Mouse (Mus musculus) forebrain, embryonic 14.5 days (tissue): Measurements from ENCODE around the gene Lrpap1. TPM values are rescaled to one million over a fixed set of nuclear protein-coding genes. Genes with fewer than 3 reads are reported as not detected.

Experiments
- ATAC-seq: fragments of 200-750 bp; cut with Nextera tagmentation; 2 replicates; pipeline ENCODE4 v1.8.0; 2017; ENCODE audit warnings: mild to moderate bottlenecking, moderate library complexity
- DNase-seq: peaks from one replicate; pipeline ENCODE4 v3.0.0-alpha.2; 2015; ENCODE audit warnings: low spot score
- H3K27ac ChIP-seq: fragments of 300-500 bp; sonication (generic); 2 replicates; pipeline ENCODE4 v1.5.1; 2014; ENCODE audit warnings: low read depth, mild to moderate bottlenecking, control low read depth, low read length, moderate library complexity
- H3K27me3 ChIP-seq: fragments of 300-500 bp; sonication (generic); replicated peaks from 2 replicates; pipeline ENCODE4 v1.6.1; 2014; ENCODE audit warnings: low read length, control low read depth, mixed read lengths; ENCODE audit not compliant: control insufficient read depth, insufficient read depth
- H3K36me3 ChIP-seq: fragments of 300-500 bp; sonication (generic); 2 replicates; pipeline ENCODE4 v1.6.1; 2014; ENCODE audit warnings: low read length, control low read depth; ENCODE audit not compliant: control insufficient read depth, insufficient read depth
- H3K4me1 ChIP-seq: fragments of 300-500 bp; sonication (generic); 2 replicates; pipeline ENCODE4 v1.6.1; 2014; ENCODE audit warnings: antibody characterized with exemption, low read length, control low read depth; ENCODE audit not compliant: control insufficient read depth, insufficient read depth
- H3K4me2 ChIP-seq: fragments of 300-500 bp; sonication (generic); 2 replicates; pipeline ENCODE4 v1.6.1; 2014; ENCODE audit warnings: mild to moderate bottlenecking, control low read depth, low read length
- H3K4me3 ChIP-seq: fragments of 300-500 bp; sonication (generic); 2 replicates; pipeline ENCODE4 v1.5.1; 2014; ENCODE audit warnings: low read depth, low read length, control low read depth
- H3K9ac ChIP-seq: fragments of 300-500 bp; sonication (generic); 2 replicates; pipeline ENCODE4 v1.6.1; 2014; ENCODE audit warnings: mild to moderate bottlenecking, low read length, control low read depth, moderate library complexity
- H3K9me3 ChIP-seq: fragments of 300-500 bp; sonication (generic); replicated peaks from 2 replicates; pipeline ENCODE4 v1.6.1; 2016; ENCODE audit warnings: low read length, control low read depth, mixed read lengths; ENCODE audit not compliant: control insufficient read depth
- WGBS: fragments of 180-500 bp; shearing (Covaris S2); extraction: QIAGEN DNeasy Blood & Tissue Kit; methylation state at CpG from one replicate; pipeline ENCODE4 v1.1.7; 2014; 5-methylcytosine and 5-hydroxymethylcytosine counted together
- polyA plus RNA-seq: library from polyadenylated mRNA; unstranded; fragments of >200 nt; fragmentation: Nextera tagmentation; extraction: Ambion mirVana; gene quantifications from 2 replicates; pipeline ENCODE4 v1.2.1, GENCODE M21; 2014

Lrpap1 gene
- polyA plus RNA-seq, 1 experiment from 2014 or later, result 162 TPM

GRCm38 (mm10) chr5:35056604-35057432 lies 48.7 kb downstream of the Lrpap1 start, which contains the start of gene Dok7:
Dok7 (plus strand) TSS chr5:35056766.
- Histone ChIP-seq H3K4me3 (peak within 1 kb of the TSS; percentile 52), H3K36me3 (no peaks in the 10 kb centered on the region), H3K4me1 (peaks cover 7% of the 10 kb centered on the region; the same call in 1 of the 2 replicates), H3K27me3 (0 out of 2 replicates have a peak, but pooled peaks cover 5% of the 10 kb centered on the region), H3K4me2 (peak within 1 kb of the TSS; percentile 92), H3K9ac (peak within 1 kb of the TSS; percentile 78), H3K9me3 (no peaks in the 10 kb centered on the region), H3K27ac (no peak within 1 kb of the TSS)
- ATAC-seq (peak; percentile 66), DNase-seq (peak; percentile 56)
- WGBS, result under 1% methylated on average over 60 of the region's 74 CpGs

GRCm38 (mm10) chr5:35055076-35055475 lies 50.5 kb downstream of the Lrpap1 start:
- Histone ChIP-seq H3K9me3 (no peaks in the 10 kb centered on the region), H3K27me3 (0 out of 2 replicates have a peak, but pooled peaks cover 5% of the 10 kb centered on the region), H3K4me1 (peaks cover 7% of the 10 kb centered on the region; the same call in 1 of the 2 replicates), H3K4me2 (no peak overlapping the region), H3K36me3 (no peaks in the 10 kb centered on the region), H3K9ac (no peak overlapping the region), H3K4me3 (no peak overlapping the region), H3K27ac (no peak overlapping the region)
- peak; percentile 29 for DNase-seq
- 66% methylated on average over 12 of the region's 12 CpGs for WGBS
- ATAC-seq, result no peak

GRCm38 (mm10) chr5:35054628-35055027 lies 50.9 kb downstream of the Lrpap1 start:
- H3K27ac ChIP-seq, result no peak overlapping the region
- H3K36me3 ChIP-seq, result no peaks in the 10 kb centered on the region
- H3K4me2 ChIP-seq, result no peak overlapping the region
- no peak overlapping the region for H3K9ac ChIP-seq
- H3K9me3 ChIP-seq, result no peaks in the 10 kb centered on the region
- WGBS, result 91% methylated on average over 3 of the region's 3 CpGs
- no peak for ATAC-seq
- H3K4me3 ChIP-seq, result no peak overlapping the region
- no peak for DNase-seq
- peaks cover 7% of the 10 kb centered on the region; the same call in 1 of the 2 replicates for H3K4me1 ChIP-seq
- H3K27me3 ChIP-seq, result 0 out of 2 replicates have a peak, but pooled peaks cover 5% of the 10 kb centered on the region

- Histone ChIP-seq H3K4me2 (no peak overlapping the region), H3K27ac (no peak overlapping the region), H3K9ac (no peak overlapping the region), H3K9me3 (no peaks in the 10 kb centered on the region), H3K4me1 (peaks cover 2% of the 10 kb centered on the region; the same call in 1 of the 2 replicates), H3K36me3 (no peaks in the 10 kb centered on the region), H3K27me3 (no peaks in the 10 kb centered on the region), H3K4me3 (no peak overlapping the region)
- WGBS, result 71% methylated on average over 5 of the region's 5 CpGs
- DNase-seq, result no peak
- ATAC-seq, result no peak
Observed at GRCm38 (mm10) chr5:35050541-35050940, 55.0 kb downstream of the Lrpap1 start.

- Histone ChIP-seq H3K4me2 (no peak overlapping the region), H3K4me1 (no peaks in the 10 kb centered on the region), H3K36me3 (no peaks in the 10 kb centered on the region), H3K4me3 (no peak overlapping the region), H3K27ac (no peak overlapping the region), H3K27me3 (no peaks in the 10 kb centered on the region), H3K9ac (no peak overlapping the region), H3K9me3 (no peaks in the 10 kb centered on the region)
- peak; percentile 88 for ATAC-seq
- peak; percentile 93 for DNase-seq
- WGBS, result 25% methylated on average over 1 of the region's 1 CpGs
Observed at GRCm38 (mm10) chr5:35043110-35043451, 62.5 kb downstream of the Lrpap1 start.

- no peak for DNase-seq
- H3K27me3 ChIP-seq, result no peaks in the 10 kb centered on the region
- no peak overlapping the region for H3K4me2 ChIP-seq
- H3K27ac ChIP-seq, result no peak overlapping the region
- H3K36me3 ChIP-seq, result no peaks in the 10 kb centered on the region
- peak; percentile 14 for ATAC-seq
- H3K4me1 ChIP-seq, result no peaks in the 10 kb centered on the region
- H3K9me3 ChIP-seq, result no peaks in the 10 kb centered on the region
- H3K9ac ChIP-seq, result no peak overlapping the region
- H3K4me3 ChIP-seq, result no peak overlapping the region
- 66% methylated on average over 10 of the region's 10 CpGs for WGBS
Observed at GRCm38 (mm10) chr5:35042431-35043109, 63.0 kb downstream of the Lrpap1 start.

Other genes with a start within 250 kb of the Lrpap1 start
- gene Msantd1, start 197.8 kb downstream of the Lrpap1 start, polyA plus RNA-seq, result 5.5 and 7.4 TPM in 2 replicates
- 37.2 and 37.4 TPM in 2 replicates for gene Rgs12, start 156.3 kb downstream of the Lrpap1 start, polyA plus RNA-seq
- 0.72 TPM in 1 of 2 replicates, not detected in the other for gene Hgfac, start 64.3 kb downstream of the Lrpap1 start, polyA plus RNA-seq
- gene Dok7, start 49.0 kb downstream of the Lrpap1 start, polyA plus RNA-seq, result 2.7 and 3.2 TPM in 2 replicates
- 0.89 and 0.94 TPM in 2 replicates for gene Adra2c, start 172.6 kb upstream of the Lrpap1 start, polyA plus RNA-seq